Mouse (Mus musculus): ENCODE measurements around the gene Lrwd1. TPM values are rescaled to one million over a fixed set of nuclear protein-coding genes. Genes with fewer than 3 reads are reported as not detected.
"Not testable (repeated sequence)": the region's sequence is repeated elsewhere in the genome, so short reads cannot be mapped to it uniquely, and the experiment has no call there.

Lrwd1 gene
- polyA plus RNA-seq, 1 experiment from 2014 or later, result 34.7 TPM

DNA sequence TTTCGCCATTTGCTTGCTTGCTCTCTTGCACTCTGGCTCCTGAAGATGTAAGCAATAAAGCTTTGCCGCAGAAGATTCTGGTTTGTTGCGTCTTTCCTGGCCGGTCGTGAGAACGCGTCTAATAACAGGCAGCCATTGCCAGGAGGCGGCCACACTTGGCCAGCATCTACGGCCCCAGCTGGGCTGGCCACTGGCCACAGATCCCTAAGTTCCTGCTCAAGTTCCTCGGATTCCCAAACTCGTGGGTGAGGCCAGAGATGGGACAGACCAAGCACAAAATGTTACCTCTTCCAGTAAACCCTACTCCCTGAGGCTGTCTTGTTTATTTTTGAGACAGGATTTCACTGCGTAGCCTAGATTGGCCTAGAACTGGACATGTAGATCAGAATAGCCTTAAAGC, 24.2 kb upstream of the Lrwd1 start:
- not testable (repeated sequence) for H3K9ac ChIP-seq (ENCODE audit: low read depth, low read length); H3K4me3 ChIP-seq (ENCODE audit: low read depth, low read length); H3K36me3 ChIP-seq (ENCODE audit: control insufficient read depth, insufficient read depth, low read length); H3K9me3 ChIP-seq (ENCODE audit: control insufficient read depth, low read length); H3K4me2 ChIP-seq (replicated peaks; ENCODE audit: low read depth, low read length); H3K4me1 ChIP-seq (replicated peaks; ENCODE audit: control insufficient read depth, insufficient read depth, low read length); H3K27me3 ChIP-seq (ENCODE audit: control insufficient read depth, insufficient read depth, low read length); H3K27ac ChIP-seq (ENCODE audit: low read depth, low read length); ATAC-seq (ENCODE audit: low FRiP score); DNase-seq (ENCODE audit: low spot score)
- 91% methylated on average over 11 of the region's 12 CpGs for WGBS

DNA sequence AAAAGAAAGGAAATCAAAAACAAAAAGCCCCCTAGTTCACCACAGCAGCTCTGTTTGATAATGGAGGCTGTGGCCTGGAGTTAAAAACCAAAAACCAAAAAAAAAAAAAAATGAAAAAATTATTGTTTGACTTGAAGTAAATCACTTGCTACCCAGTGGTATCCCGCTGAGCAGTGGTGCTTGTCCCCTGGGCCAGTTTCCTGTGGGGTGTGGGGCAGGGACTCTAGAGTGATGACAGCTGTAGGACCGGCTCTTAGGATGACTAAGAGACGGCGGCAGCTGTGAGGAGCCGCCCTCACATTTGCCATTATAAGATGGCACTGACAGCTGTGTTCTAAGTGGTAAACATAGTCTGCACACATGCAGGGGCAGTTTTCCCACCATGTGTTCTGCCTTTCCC, 19.5 kb upstream of the Lrwd1 start:
- Histone ChIP-seq H3K4me1 (replicated peaks; ENCODE audit: control insufficient read depth, insufficient read depth, low read length) (no peaks in the 10 kb centered on the region), H3K36me3 (ENCODE audit: control insufficient read depth, insufficient read depth, low read length) (no peaks in the 10 kb centered on the region), H3K4me2 (replicated peaks; ENCODE audit: low read depth, low read length) (no peak overlapping the region), H3K9me3 (ENCODE audit: control insufficient read depth, low read length) (no peaks in the 10 kb centered on the region), H3K9ac (ENCODE audit: low read depth, low read length) (no peak overlapping the region), H3K27ac (ENCODE audit: low read depth, low read length) (no peak overlapping the region), H3K4me3 (ENCODE audit: low read depth, low read length) (no peak overlapping the region), H3K27me3 (ENCODE audit: control insufficient read depth, insufficient read depth, low read length) (no peaks in the 10 kb centered on the region)
- ATAC-seq (ENCODE audit: low FRiP score) (no peak), DNase-seq (ENCODE audit: low spot score) (no peak)
- 83% methylated on average over 5 of the region's 5 CpGs for WGBS

GRCm38 (mm10) chr5:136152365-136152764, 16.5 kb upstream of the Lrwd1 start:
- Histone ChIP-seq H3K4me2 (replicated peaks; ENCODE audit: low read depth, low read length) (no peak overlapping the region), H3K27ac (ENCODE audit: low read depth, low read length) (no peak overlapping the region), H3K4me1 (replicated peaks; ENCODE audit: control insufficient read depth, insufficient read depth, low read length) (no peaks in the 10 kb centered on the region), H3K4me3 (ENCODE audit: low read depth, low read length) (no peak overlapping the region), H3K36me3 (ENCODE audit: control insufficient read depth, insufficient read depth, low read length) (no peaks in the 10 kb centered on the region), H3K9ac (ENCODE audit: low read depth, low read length) (no peak overlapping the region), H3K9me3 (ENCODE audit: control insufficient read depth, low read length) (no peaks in the 10 kb centered on the region), H3K27me3 (ENCODE audit: control insufficient read depth, insufficient read depth, low read length) (no peaks in the 10 kb centered on the region)
- DNase-seq (ENCODE audit: low spot score) (no peak), ATAC-seq (ENCODE audit: low FRiP score) (no peak)
- 86% methylated on average over 8 of the region's 8 CpGs for WGBS

GRCm38 (mm10) chr5:136149134-136149576, 13.3 kb upstream of the Lrwd1 start:
- not testable (repeated sequence) for H3K4me1 ChIP-seq (replicated peaks; ENCODE audit: control insufficient read depth, insufficient read depth, low read length); H3K27ac ChIP-seq (ENCODE audit: low read depth, low read length); H3K9ac ChIP-seq (ENCODE audit: low read depth, low read length); H3K4me2 ChIP-seq (replicated peaks; ENCODE audit: low read depth, low read length); H3K36me3 ChIP-seq (ENCODE audit: control insufficient read depth, insufficient read depth, low read length); H3K9me3 ChIP-seq (ENCODE audit: control insufficient read depth, low read length); H3K27me3 ChIP-seq (ENCODE audit: control insufficient read depth, insufficient read depth, low read length); H3K4me3 ChIP-seq (ENCODE audit: low read depth, low read length); ATAC-seq (ENCODE audit: low FRiP score); DNase-seq (ENCODE audit: low spot score)
- 68% methylated on average over 5 of the region's 5 CpGs for WGBS

DNA sequence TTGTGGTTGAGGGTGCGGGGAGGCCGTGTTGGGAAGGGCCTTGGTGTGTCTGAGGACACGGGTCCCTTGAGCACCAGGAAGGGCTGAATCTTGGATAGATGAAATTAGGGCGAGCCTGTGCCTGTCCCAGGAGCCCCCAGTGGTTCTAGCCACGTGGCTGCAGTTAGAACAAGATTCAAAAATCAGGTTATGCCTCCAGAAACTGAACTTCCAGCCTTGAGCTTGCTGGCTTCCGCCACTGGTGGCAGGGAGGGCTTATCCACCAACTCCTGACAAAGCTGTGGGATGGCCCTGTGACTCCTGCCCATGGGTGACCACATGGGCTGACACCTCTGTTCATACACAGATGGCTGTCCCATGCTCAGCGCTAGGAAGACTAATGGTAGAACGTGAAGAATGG, 11.8 kb upstream of the Lrwd1 start:
- H3K27ac ChIP-seq (ENCODE audit: low read depth, low read length), result no peak overlapping the region
- H3K36me3 ChIP-seq (ENCODE audit: control insufficient read depth, insufficient read depth, low read length), result no peaks in the 10 kb centered on the region
- H3K4me1 ChIP-seq (replicated peaks; ENCODE audit: control insufficient read depth, insufficient read depth, low read length), result no peaks in the 10 kb centered on the region
- no peak overlapping the region for H3K4me2 ChIP-seq (replicated peaks; ENCODE audit: low read depth, low read length)
- no peak overlapping the region for H3K4me3 ChIP-seq (ENCODE audit: low read depth, low read length)
- 79% methylated on average over 8 of the region's 8 CpGs for WGBS
- DNase-seq (ENCODE audit: low spot score) (no peak), ATAC-seq (ENCODE audit: low FRiP score) (no peak)
- no peaks in the 10 kb centered on the region for H3K9me3 ChIP-seq (ENCODE audit: control insufficient read depth, low read length)
- H3K27me3 ChIP-seq (ENCODE audit: control insufficient read depth, insufficient read depth, low read length), result no peaks in the 10 kb centered on the region
- H3K9ac ChIP-seq (ENCODE audit: low read depth, low read length), result no peak overlapping the region

GRCm38 (mm10) chr5:136146936-136147335, 11.1 kb upstream of the Lrwd1 start:
- H3K36me3 ChIP-seq (ENCODE audit: control insufficient read depth, insufficient read depth, low read length), result no peaks in the 10 kb centered on the region
- no peaks in the 10 kb centered on the region for H3K9me3 ChIP-seq (ENCODE audit: control insufficient read depth, low read length)
- no peak overlapping the region for H3K4me3 ChIP-seq (ENCODE audit: low read depth, low read length)
- H3K27ac ChIP-seq (ENCODE audit: low read depth, low read length), result no peak overlapping the region
- 94% methylated on average over 1 of the region's 1 CpGs for WGBS
- no peaks in the 10 kb centered on the region for H3K27me3 ChIP-seq (ENCODE audit: control insufficient read depth, insufficient read depth, low read length)
- H3K9ac ChIP-seq (ENCODE audit: low read depth, low read length), result no peak overlapping the region
- H3K4me2 ChIP-seq (replicated peaks; ENCODE audit: low read depth, low read length), result no peak overlapping the region
- DNase-seq (ENCODE audit: low spot score) (no peak), ATAC-seq (ENCODE audit: low FRiP score) (no peak)
- H3K4me1 ChIP-seq (replicated peaks; ENCODE audit: control insufficient read depth, insufficient read depth, low read length), result no peaks in the 10 kb centered on the region

DNA sequence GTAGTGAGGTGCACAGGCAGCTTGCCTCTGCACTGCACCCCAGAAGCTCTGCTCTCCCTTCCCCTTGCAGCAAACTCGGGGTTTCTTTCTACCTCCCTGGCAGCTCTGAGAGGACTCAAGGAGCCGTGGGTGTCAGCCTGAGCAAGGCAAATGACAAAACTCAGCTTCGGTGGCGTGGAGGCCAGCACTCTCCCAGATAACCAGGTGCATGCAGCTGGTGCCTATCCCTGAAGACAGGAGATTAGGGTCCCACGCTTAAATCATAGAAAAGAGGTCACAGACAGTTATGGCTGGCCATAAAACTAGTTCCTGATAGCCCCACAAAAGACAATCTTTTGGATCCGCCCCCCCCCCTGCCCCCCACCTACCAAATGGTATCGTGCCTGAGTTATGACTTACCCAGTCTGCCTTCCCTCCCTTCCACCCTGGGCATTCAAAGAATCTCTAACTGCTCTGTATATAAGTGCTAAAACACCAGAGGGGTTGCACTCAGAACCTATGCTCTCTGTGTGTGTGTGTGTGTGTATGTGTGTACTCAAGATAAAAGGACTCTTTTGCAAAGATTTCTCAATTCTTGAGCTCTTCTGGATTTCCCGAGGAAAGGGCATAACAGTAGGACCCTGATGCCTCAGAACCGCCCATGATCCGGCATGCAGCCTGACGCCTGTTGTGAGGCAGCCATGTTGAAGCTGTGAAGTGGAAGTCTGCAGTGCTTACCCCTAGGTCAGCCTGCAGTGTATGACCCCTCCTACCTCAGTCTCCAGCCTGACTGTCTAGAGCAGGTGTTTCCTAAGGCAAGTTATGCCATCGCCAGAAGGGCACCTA, 8.9 kb upstream of the Lrwd1 start:
- H3K9ac ChIP-seq (ENCODE audit: low read depth, low read length), result no peak overlapping the region

GRCm38 (mm10) chr5:136143161-136143755, 7.4 kb upstream of the Lrwd1 start:
- WGBS, result 88% methylated on average over 6 of the region's 6 CpGs
- H3K27ac ChIP-seq (ENCODE audit: low read depth, low read length), result no peak overlapping the region
- no peak overlapping the region for H3K4me2 ChIP-seq (replicated peaks; ENCODE audit: low read depth, low read length)
- H3K4me1 ChIP-seq (replicated peaks; ENCODE audit: control insufficient read depth, insufficient read depth, low read length), result no peaks in the 10 kb centered on the region
- H3K9me3 ChIP-seq (ENCODE audit: control insufficient read depth, low read length), result no peaks in the 10 kb centered on the region
- ATAC-seq (ENCODE audit: low FRiP score) (no peak), DNase-seq (ENCODE audit: low spot score) (no peak)
- H3K4me3 ChIP-seq (ENCODE audit: low read depth, low read length), result no peak overlapping the region
- H3K36me3 ChIP-seq (ENCODE audit: control insufficient read depth, insufficient read depth, low read length), result peaks cover 4% of the 10 kb centered on the region; the same call in 1 of the 2 replicates
- H3K27me3 ChIP-seq (ENCODE audit: control insufficient read depth, insufficient read depth, low read length), result no peaks in the 10 kb centered on the region
- no peak overlapping the region for H3K9ac ChIP-seq (ENCODE audit: low read depth, low read length)

More for the DNA sequence above, 8.9 kb upstream of the Lrwd1 start:
- 82% methylated on average over 12 of the region's 12 CpGs for WGBS
- no peak overlapping the region for H3K4me3 ChIP-seq (ENCODE audit: low read depth, low read length)
- H3K36me3 ChIP-seq (ENCODE audit: control insufficient read depth, insufficient read depth, low read length), result peaks cover 4% of the 10 kb centered on the region; the same call in 1 of the 2 replicates
- DNase-seq (ENCODE audit: low spot score) (no peak), ATAC-seq (ENCODE audit: low FRiP score) (no peak)
- H3K4me1 ChIP-seq (replicated peaks; ENCODE audit: control insufficient read depth, insufficient read depth, low read length), result no peaks in the 10 kb centered on the region
- no peaks in the 10 kb centered on the region for H3K27me3 ChIP-seq (ENCODE audit: control insufficient read depth, insufficient read depth, low read length)
- H3K9me3 ChIP-seq (ENCODE audit: control insufficient read depth, low read length), result no peaks in the 10 kb centered on the region
- H3K27ac ChIP-seq (ENCODE audit: low read depth, low read length), result no peak overlapping the region
- H3K4me2 ChIP-seq (replicated peaks; ENCODE audit: low read depth, low read length), result no peak overlapping the region

DNA sequence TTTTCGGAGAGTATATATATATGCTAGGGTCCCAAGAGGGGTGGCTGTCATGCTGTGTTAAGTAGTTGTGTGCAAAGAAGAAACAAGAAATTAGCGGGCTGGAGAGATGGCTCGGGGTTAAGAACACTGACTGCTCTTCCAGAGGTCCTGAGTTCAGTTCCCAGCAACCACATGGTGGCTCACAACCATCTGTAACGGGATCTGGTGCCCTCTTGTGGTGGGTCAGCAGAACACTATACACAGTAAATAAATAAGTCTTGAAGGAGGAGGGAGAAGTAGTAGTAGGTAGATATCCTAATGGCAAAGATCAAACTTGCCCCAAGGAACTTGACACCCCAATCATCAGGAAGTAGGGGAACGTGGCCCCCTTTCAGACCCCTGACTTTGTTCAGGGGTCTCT, 6.9 kb upstream of the Lrwd1 start:
- Histone ChIP-seq H3K4me1 (replicated peaks; ENCODE audit: control insufficient read depth, insufficient read depth, low read length) (no peaks in the 10 kb centered on the region), H3K4me3 (ENCODE audit: low read depth, low read length) (no peak overlapping the region), H3K36me3 (ENCODE audit: control insufficient read depth, insufficient read depth, low read length) (peaks cover 4% of the 10 kb centered on the region; the same call in 1 of the 2 replicates), H3K9me3 (ENCODE audit: control insufficient read depth, low read length) (no peaks in the 10 kb centered on the region), H3K4me2 (replicated peaks; ENCODE audit: low read depth, low read length) (no peak overlapping the region), H3K27me3 (ENCODE audit: control insufficient read depth, insufficient read depth, low read length) (no peaks in the 10 kb centered on the region), H3K9ac (ENCODE audit: low read depth, low read length) (no peak overlapping the region), H3K27ac (ENCODE audit: low read depth, low read length) (no peak overlapping the region)
- 85% methylated on average over 5 of the region's 5 CpGs for WGBS
- ATAC-seq (ENCODE audit: low FRiP score) (no peak), DNase-seq (ENCODE audit: low spot score) (no peak)
